Mouse (Mus musculus) megakaryocyte, embryonic 14.5 days (primary cell): ENCODE results near the gene Ccdc134. TPM values are rescaled to one million over a fixed set of nuclear protein-coding genes. Genes with fewer than 3 reads are reported as not detected.

Source experiments
- H3K27me3 ChIP-seq: replicated peaks from 2 replicates; pipeline ENCODE3; 2012; ENCODE audit warnings: inconsistent platforms
- H3K36me3 ChIP-seq: replicated peaks from 2 replicates; pipeline ENCODE3; 2012; ENCODE audit warnings: low read length, inconsistent platforms, mixed read lengths
- H3K4me1 ChIP-seq: 2 replicates; pipeline ENCODE4 v1.6.1; 2012; ENCODE audit warnings: inconsistent platforms
- H3K4me3 ChIP-seq: replicated peaks from 2 replicates; pipeline ENCODE3; 2012; ENCODE audit warnings: moderate library complexity, mild to moderate bottlenecking, inconsistent platforms
- H3K9me3 ChIP-seq: 2 replicates; pipeline ENCODE4 v1.6.1; 2012; ENCODE audit warnings: inconsistent platforms
- FLI1 ChIP-seq: IDR thresholded peaks from 2 replicates; pipeline ENCODE4 v1.6.1; 2012; ENCODE audit warnings: low read length, inconsistent platforms, mixed read lengths
- GATA1 ChIP-seq: IDR thresholded peaks from 3 replicates; pipeline ENCODE4 v1.6.1; 2012; ENCODE audit warnings: mixed read lengths, low read length, inconsistent platforms, borderline replicate concordance
- polyA plus RNA-seq: library from polyadenylated mRNA; stranded (reverse); fragments of >175 nt; gene quantifications from 2 replicates; pipeline ENCODE4 v1.2.3, GENCODE M21; 2012; ENCODE audit warnings: low replicate concordance; ENCODE audit not compliant: insufficient read depth

Ccdc134 gene
- polyA plus RNA-seq, 1 experiment: 4.1 TPM

DNA sequence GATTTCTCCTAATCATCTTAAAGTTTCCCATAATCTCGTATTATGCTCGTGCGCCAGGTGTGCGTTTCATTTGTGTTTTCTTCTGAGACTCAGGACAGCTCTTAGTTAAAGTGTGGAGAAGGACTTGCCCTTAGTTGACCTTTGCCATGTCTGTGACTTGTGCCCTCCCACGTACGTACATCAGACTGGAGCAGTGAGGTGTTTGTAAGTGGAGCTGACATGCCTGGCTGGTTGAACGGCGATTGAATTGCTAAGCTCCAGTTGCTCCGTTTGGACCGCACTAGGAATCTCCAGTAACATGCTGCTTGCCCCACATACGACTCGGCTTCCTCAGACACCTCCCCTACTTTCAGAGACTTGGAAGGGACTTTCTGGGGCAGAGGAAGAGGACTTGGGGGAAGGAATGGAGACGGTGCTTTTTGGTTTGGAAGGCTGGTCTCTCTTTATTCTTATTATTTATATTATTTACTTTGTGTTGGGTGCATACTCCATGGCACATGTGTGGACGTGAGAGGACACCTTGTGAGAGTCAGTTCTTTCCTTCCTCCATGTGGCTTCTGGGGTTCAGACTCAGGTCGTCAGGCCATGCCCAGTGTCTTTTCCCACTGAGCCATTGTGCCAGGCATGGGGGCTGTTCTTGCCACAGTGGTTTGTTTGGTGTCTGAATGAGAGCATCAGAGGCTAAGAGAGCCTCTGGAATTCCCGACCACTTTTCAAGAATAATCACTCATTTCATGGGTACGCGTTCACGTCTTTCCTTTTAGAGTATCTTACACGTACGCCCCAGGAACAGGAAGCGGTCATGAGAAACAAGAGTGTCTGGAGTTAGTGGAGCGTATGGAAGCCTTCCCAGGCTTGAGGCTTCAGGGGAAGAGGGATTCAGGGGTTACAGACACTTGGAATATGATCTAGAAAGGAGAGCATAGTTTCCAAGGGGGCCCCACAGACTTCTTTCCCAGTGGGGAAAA is 39.8 kb downstream of the Ccdc134 start:
- peaks cover 78% of the 10 kb centered on the region for H3K4me1 ChIP-seq
- TF ChIP-seq GATA1 (no peak), FLI1 (no peak)
- H3K36me3 ChIP-seq: peaks cover 72% of the 10 kb centered on the region

DNA sequence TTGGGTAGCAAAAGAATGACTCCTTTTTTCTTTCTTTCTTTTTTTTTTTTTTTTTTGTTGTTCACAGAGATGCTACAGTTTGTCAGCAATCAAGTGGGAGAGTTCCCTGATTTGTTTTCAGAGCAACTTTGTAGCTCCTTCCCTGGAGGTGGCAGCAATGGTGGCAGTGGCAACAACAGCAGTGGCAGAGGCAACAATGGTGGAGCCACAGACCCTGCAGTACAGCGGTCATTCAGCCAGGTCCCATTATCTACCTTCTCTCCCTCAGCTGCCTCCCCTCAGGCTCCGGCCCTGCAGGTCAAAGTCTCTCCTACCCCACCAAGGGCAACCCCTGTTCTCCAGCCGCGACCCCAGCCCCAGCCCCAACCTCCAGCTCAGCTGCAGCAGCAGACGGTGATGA is 41.9 kb downstream of the Ccdc134 start:
- Histone ChIP-seq H3K27me3 (no peaks in the 10 kb centered on the region), H3K4me1 (peaks cover 57% of the 10 kb centered on the region), H3K4me3 (no peak overlapping the region), H3K9me3 (no peaks in the 10 kb centered on the region), H3K36me3 (peaks cover 82% of the 10 kb centered on the region)
- TF ChIP-seq GATA1 (no peak), FLI1 (no peak)

More for the DNA sequence above, 39.8 kb downstream of the Ccdc134 start:
- Histone ChIP-seq H3K27me3 (no peaks in the 10 kb centered on the region), H3K9me3 (no peaks in the 10 kb centered on the region), H3K4me3 (peak overlapping the region; percentile 64)

DNA sequence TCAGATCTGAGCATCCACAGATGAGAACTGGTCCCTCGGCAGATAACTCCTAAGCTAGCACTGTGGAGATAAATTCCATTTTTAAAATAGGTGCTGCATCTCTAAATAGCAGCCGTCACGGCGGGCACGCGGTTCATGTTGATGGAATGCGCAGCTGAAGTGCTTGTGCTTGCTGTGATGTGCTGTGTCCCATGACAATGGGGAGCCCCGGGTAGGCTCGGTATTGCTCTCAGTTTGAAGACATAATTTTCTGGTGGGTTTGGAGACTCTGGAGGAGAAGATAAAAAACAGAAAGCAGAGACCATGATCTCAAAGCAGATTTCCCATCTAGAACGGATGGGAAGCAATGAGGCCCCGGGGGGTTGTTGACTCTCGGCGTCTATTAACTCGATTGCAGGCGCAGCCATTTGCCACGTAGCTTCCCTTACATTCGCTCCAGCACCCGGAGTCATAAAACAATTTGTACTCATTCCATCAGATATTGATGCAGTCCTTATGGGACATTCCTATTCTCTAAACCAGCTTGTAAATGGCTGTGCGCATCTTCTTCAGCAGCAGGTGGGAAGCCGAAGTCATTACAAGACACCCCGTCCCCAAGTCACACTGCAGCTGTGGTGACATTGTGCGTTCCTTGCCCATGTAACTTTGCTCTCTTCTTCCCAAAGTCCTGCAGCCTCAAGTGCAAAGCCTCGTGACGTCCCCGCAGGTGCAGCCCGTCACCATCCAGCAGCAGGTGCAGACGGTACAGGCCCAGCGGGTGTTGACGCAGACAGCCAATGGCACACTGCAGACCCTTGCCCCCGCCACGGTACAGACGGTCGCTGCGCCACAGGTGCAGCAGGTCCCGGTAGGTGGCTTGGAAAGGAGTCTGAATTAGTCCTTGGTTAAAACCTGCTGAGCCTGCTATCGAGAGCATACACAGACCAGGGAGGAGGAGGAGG is 43.0 kb downstream of the Ccdc134 start:
- no peaks in the 10 kb centered on the region for H3K27me3 ChIP-seq
- peaks cover 46% of the 10 kb centered on the region for H3K4me1 ChIP-seq
- H3K9me3 ChIP-seq: no peaks in the 10 kb centered on the region
- no peak for TF ChIP-seq FLI1
- no peak for TF ChIP-seq GATA1
- H3K4me3 ChIP-seq: no peak overlapping the region
- peaks cover 92% of the 10 kb centered on the region for H3K36me3 ChIP-seq

DNA sequence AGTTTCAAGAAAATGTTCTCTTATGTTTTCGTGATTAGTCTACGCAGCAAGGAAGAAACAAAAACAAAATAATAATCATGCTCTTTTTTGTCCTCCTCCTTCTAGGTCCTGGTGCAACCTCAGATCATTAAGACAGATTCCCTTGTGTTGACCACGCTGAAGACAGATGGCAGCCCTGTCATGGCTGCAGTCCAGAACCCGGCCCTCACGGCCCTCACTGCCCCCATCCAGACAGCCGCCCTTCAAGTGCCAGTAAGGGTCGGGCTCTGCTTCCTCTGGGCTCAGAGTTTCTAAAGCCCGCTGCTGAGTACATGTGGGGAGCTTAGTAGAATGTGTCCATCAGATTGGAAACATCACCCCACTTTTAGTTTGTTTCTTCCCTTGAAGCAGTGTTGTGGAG is 44.9 kb downstream of the Ccdc134 start:
- TF ChIP-seq FLI1 (no peak), GATA1 (no peak)
- Histone ChIP-seq H3K4me1 (peaks cover 27% of the 10 kb centered on the region), H3K36me3 (peaks cover 99% of the 10 kb centered on the region), H3K27me3 (no peaks in the 10 kb centered on the region), H3K9me3 (no peaks in the 10 kb centered on the region), H3K4me3 (no peak overlapping the region)

DNA sequence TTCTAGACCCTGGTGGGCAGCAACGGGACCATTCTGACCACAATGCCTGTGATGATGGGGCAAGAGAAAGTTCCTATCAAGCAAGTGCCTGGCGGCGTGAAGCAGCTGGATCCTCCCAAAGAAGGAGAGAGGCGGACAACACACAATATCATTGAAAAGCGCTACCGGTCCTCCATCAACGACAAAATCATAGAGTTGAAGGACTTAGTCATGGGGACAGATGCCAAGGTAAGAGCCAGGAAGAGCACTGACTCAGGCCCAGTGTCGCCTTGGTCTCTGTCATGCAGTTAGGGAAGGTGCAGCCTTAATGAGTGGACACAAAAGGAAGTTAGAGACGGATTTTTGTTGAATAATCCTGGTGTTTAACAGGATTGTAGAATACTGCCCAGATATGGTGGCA is 47.4 kb downstream of the Ccdc134 start:
- Histone ChIP-seq H3K9me3 (peaks cover 11% of the 10 kb centered on the region), H3K27me3 (no peaks in the 10 kb centered on the region), H3K36me3 (peaks cover 99% of the 10 kb centered on the region), H3K4me3 (no peak overlapping the region), H3K4me1 (peaks cover 13% of the 10 kb centered on the region)
- no peak for TF ChIP-seq FLI1
- TF ChIP-seq GATA1: no peak

DNA sequence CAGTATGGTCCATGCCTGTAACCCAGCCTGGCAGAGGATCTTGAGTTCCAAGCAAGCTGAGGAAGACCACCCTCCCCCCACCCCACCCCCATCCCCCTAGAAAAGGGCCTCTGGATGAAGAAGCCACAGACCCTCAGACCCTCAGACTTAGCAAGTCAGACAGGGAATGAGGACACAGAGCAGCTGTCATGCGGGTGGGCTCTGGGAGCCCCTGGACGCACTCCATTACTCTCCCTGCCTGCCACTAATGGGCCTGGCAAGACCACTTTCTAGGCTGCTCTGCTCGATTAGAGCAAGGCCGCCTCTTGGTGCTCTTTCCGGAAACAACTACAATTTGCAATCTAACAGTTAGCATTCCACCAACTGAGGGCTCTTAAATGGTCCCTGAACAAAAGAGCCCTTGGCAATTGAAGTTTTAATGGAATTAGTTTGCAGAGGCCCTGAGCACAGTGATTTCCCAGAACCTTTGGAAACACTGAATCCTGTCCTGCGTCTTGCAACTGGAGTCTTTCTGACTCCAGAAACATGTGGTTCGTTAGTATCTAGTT is 50.1 kb downstream of the Ccdc134 start:
- TF ChIP-seq GATA1 (no peak), FLI1 (no peak)
- Histone ChIP-seq H3K36me3 (peaks cover 99% of the 10 kb centered on the region), H3K4me1 (peaks cover 23% of the 10 kb centered on the region), H3K9me3 (peaks cover 22% of the 10 kb centered on the region), H3K27me3 (no peaks in the 10 kb centered on the region), H3K4me3 (no peak overlapping the region)

DNA sequence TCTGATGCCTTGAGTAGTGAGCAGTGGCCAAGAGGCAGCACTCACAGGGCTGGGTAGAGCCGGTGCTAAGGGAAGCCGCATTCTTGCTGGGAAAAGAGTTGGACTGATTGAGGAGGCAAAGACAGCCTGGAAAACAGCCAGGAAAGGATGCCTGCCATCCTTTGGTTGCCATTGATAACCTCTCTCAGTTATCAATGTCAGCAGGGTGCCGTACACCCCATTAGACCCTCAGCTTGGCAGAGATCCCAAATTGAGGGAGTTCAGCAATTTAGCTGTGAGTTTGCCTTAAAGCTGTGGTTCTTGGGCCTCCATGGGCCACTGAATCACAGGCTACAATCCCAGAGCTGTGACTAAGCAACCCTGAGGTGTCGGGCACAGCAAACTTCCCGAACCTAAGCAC is 53.4 kb downstream of the Ccdc134 start:
- H3K27me3 ChIP-seq: no peaks in the 10 kb centered on the region
- TF ChIP-seq GATA1 (no peak), FLI1 (no peak)
- H3K9me3 ChIP-seq: peaks cover 22% of the 10 kb centered on the region
- no peak overlapping the region for H3K4me3 ChIP-seq
- peaks cover 56% of the 10 kb centered on the region for H3K4me1 ChIP-seq
- peaks cover 100% of the 10 kb centered on the region for H3K36me3 ChIP-seq

DNA sequence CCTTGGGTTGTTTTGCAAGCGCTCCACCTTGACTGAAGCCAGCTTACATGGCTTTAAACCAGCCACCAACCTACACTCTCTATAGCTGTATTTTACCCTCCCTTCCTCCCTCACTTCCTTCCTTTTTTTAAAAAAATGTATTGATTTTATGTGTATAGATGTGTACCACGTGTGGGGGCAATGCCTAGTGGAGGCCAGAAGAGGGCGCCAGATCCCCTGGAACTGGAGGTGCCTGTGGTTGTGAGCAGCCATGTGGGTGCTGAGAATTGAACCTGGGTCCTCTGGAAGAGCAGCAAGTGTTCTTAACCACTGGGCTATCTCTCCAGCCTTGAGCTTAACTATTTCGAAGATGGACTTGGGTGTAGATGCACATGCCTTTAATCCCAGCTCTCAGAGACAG is 54.6 kb downstream of the Ccdc134 start:
- Histone ChIP-seq H3K9me3 (peaks cover 24% of the 10 kb centered on the region), H3K4me1 (peaks cover 68% of the 10 kb centered on the region), H3K4me3 (peak overlapping the region; percentile 70), H3K36me3 (peaks cover 100% of the 10 kb centered on the region), H3K27me3 (no peaks in the 10 kb centered on the region)
- no peak for TF ChIP-seq GATA1
- TF ChIP-seq FLI1: no peak

DNA sequence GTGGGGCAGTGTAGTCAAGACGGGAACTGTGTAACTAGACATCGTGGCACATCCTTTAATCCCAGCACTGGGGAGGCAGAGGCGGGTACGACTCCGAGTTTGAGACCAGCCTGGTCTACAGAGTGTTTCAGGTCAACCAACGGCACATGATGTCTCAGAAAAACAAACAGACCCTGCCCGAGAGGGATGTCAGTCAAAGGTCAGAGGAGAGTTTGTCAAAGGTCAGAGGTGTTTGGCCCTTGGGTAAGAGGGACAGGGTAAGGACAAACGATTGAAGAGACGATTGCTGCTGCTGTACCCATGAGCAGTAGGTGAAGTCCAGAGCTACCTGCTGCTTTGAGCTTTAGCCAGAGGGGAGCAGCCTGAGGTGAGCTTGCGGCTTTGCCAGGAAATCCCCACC is 55.9 kb downstream of the Ccdc134 start:
- H3K9me3 ChIP-seq: peaks cover 24% of the 10 kb centered on the region
- H3K27me3 ChIP-seq: no peaks in the 10 kb centered on the region
- peaks cover 80% of the 10 kb centered on the region for H3K4me1 ChIP-seq
- peak overlapping the region; percentile 62 for H3K4me3 ChIP-seq
- H3K36me3 ChIP-seq: peaks cover 100% of the 10 kb centered on the region
- no peak for TF ChIP-seq GATA1
- no peak for TF ChIP-seq FLI1
